Mouse (Mus musculus) C2C12 (cell line): Measurements from ENCODE around the gene Lingo2.

Experiments used
- CTCF ChIP-seq: IDR thresholded peaks from one replicate; pipeline ENCODE4 v1.5.1; 2011; ENCODE audit not compliant: control insufficient read depth, insufficient read depth, insufficient read length
- MAX ChIP-seq: IDR thresholded peaks from one replicate; pipeline ENCODE4 v1.6.1; 2011; ENCODE audit warnings: mild to moderate bottlenecking, control low read depth
- MYOD1 ChIP-seq: IDR thresholded peaks from one replicate; pipeline ENCODE4 v1.6.1; 2011; ENCODE audit warnings: low read depth; ENCODE audit not compliant: control insufficient read depth, insufficient read length
- MYOG ChIP-seq: IDR thresholded peaks from one replicate; pipeline ENCODE4 v1.6.1; 2011; ENCODE audit not compliant: control insufficient read depth, insufficient read length; ENCODE audit errors: extremely low read depth
- USF1 ChIP-seq: IDR thresholded peaks from one replicate; pipeline ENCODE4 v1.6.1; 2011; ENCODE audit warnings: low read depth, mild to moderate bottlenecking, control low read depth, moderate library complexity

GRCm38 (mm10) chr4:36288813-36289700, 662.5 kb downstream of the Lingo2 start:
- no peak for TF ChIP-seq CTCF
- TF ChIP-seq USF1, result no peak
- TF ChIP-seq MYOD1, result no peak
- no peak for TF ChIP-seq MYOG
- no peak for TF ChIP-seq MAX
